Mouse (Mus musculus): ENCODE data around the gene Lrrc2. TPM values are rescaled to one million over a fixed set of nuclear protein-coding genes. Genes with fewer than 3 reads are reported as not detected.

The Lrrc2 gene
- polyA plus RNA-seq, 2 experiments, result 0.04 to 0.08 TPM

DNA sequence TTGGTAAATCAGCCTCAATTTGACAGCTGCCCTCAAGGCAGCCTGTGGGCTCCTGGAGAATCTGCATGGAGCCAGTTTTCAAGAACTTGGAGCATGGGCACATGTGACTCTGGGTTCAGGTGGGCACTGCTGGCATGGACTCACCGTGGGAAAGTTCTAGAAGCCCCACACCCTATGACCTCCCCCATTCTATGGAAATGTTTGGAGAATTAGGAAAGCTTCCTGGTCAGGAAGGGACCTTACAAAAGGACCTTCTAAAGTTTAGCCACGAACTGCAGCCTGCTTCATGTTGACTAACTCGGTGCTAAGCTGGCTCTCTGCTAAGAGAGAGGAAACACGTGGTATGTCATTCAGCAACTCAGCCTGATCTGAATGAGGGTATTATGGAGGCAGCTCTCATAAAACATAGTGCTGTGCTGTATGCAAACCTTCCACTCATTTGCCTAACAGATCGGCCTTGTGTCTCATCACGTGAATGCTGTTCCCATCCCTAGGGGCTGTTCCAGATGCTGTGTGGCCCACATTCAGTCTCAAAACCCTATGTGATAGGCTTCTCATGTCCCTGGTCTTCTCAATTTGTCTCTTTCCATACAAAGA, 41.9 kb upstream of the Lrrc2 start:
- H3K36me3 ChIP-seq (ENCODE audit: control insufficient read depth, insufficient read depth, low read length), result no peaks in the 10 kb centered on the region
- no peaks in the 10 kb centered on the region for H3K9me3 ChIP-seq (ENCODE audit: control insufficient read depth, low read length)
- no peaks in the 10 kb centered on the region for H3K4me1 ChIP-seq (ENCODE audit: control insufficient read depth, insufficient read depth, low read length)
- H3K27me3 ChIP-seq (ENCODE audit: control insufficient read depth, insufficient read depth, low read length), result no peaks in the 10 kb centered on the region
- ATAC-seq (ENCODE audit: low FRiP score, low read depth) (no peak), DNase-seq (ENCODE audit: low spot score) (no peak)
- no peak overlapping the region for H3K4me2 ChIP-seq (replicated peaks; ENCODE audit: low read depth, low read length, severe bottlenecking)
- no peak overlapping the region for H3K4me3 ChIP-seq (replicated peaks; ENCODE audit: low read length)
- H3K9ac ChIP-seq (ENCODE audit: low read depth, low read length, severe bottlenecking), result no peak overlapping the region
- WGBS, result 80% methylated on average over 6 of the region's 6 CpGs
- TF ChIP-seq POLR2A (IDR thresholded peaks at IDR 0.05; ENCODE audit: borderline replicate concordance, extremely low read depth, insufficient read depth, insufficient read length), result no peak
- H3K27ac ChIP-seq (replicated peaks; ENCODE audit: low read depth, low read length), result no peak overlapping the region

- H3K36me3 ChIP-seq (ENCODE audit: control insufficient read depth, insufficient read depth, low read length), result no peaks in the 10 kb centered on the region
- no peak for DNase-seq (ENCODE audit: low spot score)
- 64% methylated on average over 21 of the region's 21 CpGs for WGBS
- H3K27ac ChIP-seq (replicated peaks; ENCODE audit: low read depth, low read length), result no peak overlapping the region
- no peaks in the 10 kb centered on the region for H3K9me3 ChIP-seq (ENCODE audit: control insufficient read depth, low read length)
- H3K9ac ChIP-seq (ENCODE audit: low read depth, low read length, severe bottlenecking), result no peak overlapping the region
- no peak overlapping the region for H3K4me2 ChIP-seq (replicated peaks; ENCODE audit: low read depth, low read length, severe bottlenecking)
- ATAC-seq (ENCODE audit: low FRiP score, low read depth), result no peak
- no peak for TF ChIP-seq POLR2A (IDR thresholded peaks at IDR 0.05; ENCODE audit: borderline replicate concordance, extremely low read depth, insufficient read depth, insufficient read length)
- no peaks in the 10 kb centered on the region for H3K4me1 ChIP-seq (ENCODE audit: control insufficient read depth, insufficient read depth, low read length)
- H3K4me3 ChIP-seq (replicated peaks; ENCODE audit: low read length), result no peak overlapping the region
- no peaks in the 10 kb centered on the region for H3K27me3 ChIP-seq (ENCODE audit: control insufficient read depth, insufficient read depth, low read length)
Measured at GRCm38 (mm10) chr9:110914631-110915236, 36.6 kb upstream of the Lrrc2 start.

DNA sequence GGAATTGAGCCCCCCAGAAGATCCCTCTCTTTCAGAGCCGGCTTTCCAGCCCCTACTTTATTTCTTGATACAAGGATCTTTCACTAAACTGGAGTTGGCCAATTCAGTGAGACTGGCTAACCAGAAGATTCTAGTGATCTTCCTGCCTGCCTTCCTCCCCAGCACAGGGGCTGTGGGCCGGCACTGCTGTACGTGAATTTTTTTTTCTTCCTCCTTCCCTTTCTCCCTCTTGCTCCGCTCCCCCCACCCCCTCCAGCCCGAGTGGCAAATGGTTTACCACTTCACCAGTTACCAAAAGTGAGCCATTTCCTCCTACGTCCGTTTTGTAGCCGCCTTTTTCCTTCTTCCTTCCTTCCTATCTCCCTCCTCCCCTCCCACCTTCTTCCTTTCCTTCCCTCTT, 35.9 kb upstream of the Lrrc2 start:
- no peaks in the 10 kb centered on the region for H3K27me3 ChIP-seq (ENCODE audit: control insufficient read depth, insufficient read depth, low read length)
- TF ChIP-seq POLR2A (IDR thresholded peaks at IDR 0.05; ENCODE audit: borderline replicate concordance, extremely low read depth, insufficient read depth, insufficient read length), result no peak
- no peak for ATAC-seq (ENCODE audit: low FRiP score, low read depth)
- no peak overlapping the region for H3K9ac ChIP-seq (ENCODE audit: low read depth, low read length, severe bottlenecking)
- no peak overlapping the region for H3K4me3 ChIP-seq (replicated peaks; ENCODE audit: low read length)
- H3K4me2 ChIP-seq (replicated peaks; ENCODE audit: low read depth, low read length, severe bottlenecking), result no peak overlapping the region
- H3K9me3 ChIP-seq (ENCODE audit: control insufficient read depth, low read length), result no peaks in the 10 kb centered on the region
- no peaks in the 10 kb centered on the region for H3K36me3 ChIP-seq (ENCODE audit: control insufficient read depth, insufficient read depth, low read length)
- H3K4me1 ChIP-seq (ENCODE audit: control insufficient read depth, insufficient read depth, low read length), result no peaks in the 10 kb centered on the region
- no peak overlapping the region for H3K27ac ChIP-seq (replicated peaks; ENCODE audit: low read depth, low read length)
- 66% methylated on average over 8 of the region's 8 CpGs for WGBS
- DNase-seq (ENCODE audit: low spot score), result no peak

- WGBS, result 90% methylated on average over 7 of the region's 7 CpGs
- no peak within 1 kb of the TSS for H3K4me3 ChIP-seq (replicated peaks; ENCODE audit: low read length)
- no peaks in the 10 kb centered on the region for H3K27me3 ChIP-seq (ENCODE audit: control insufficient read depth, insufficient read depth, low read length)
- H3K4me1 ChIP-seq (ENCODE audit: control insufficient read depth, insufficient read depth, low read length), result no peaks in the 10 kb centered on the region
- ATAC-seq (ENCODE audit: low FRiP score, low read depth) (no peak), DNase-seq (ENCODE audit: low spot score) (no peak)
- H3K36me3 ChIP-seq (ENCODE audit: control insufficient read depth, insufficient read depth, low read length), result no peaks in the 10 kb centered on the region
- H3K27ac ChIP-seq (replicated peaks; ENCODE audit: low read depth, low read length), result no peak within 1 kb of the TSS
- H3K9me3 ChIP-seq (ENCODE audit: control insufficient read depth, low read length), result no peaks in the 10 kb centered on the region
- no peak within 1 kb of the TSS for H3K4me2 ChIP-seq (replicated peaks; ENCODE audit: low read depth, low read length, severe bottlenecking)
- no peak within 1 kb of the TSS for H3K9ac ChIP-seq (ENCODE audit: low read depth, low read length, severe bottlenecking)
- no peak for TF ChIP-seq POLR2A (IDR thresholded peaks at IDR 0.05; ENCODE audit: borderline replicate concordance, extremely low read depth, insufficient read depth, insufficient read length)
Measured at GRCm38 (mm10) chr9:110916786-110917185, 34.6 kb upstream of the Lrrc2 start, which contains the start of gene Fam240a. TSS of gene Fam240a (minus strand) at chr9:110916861.

DNA sequence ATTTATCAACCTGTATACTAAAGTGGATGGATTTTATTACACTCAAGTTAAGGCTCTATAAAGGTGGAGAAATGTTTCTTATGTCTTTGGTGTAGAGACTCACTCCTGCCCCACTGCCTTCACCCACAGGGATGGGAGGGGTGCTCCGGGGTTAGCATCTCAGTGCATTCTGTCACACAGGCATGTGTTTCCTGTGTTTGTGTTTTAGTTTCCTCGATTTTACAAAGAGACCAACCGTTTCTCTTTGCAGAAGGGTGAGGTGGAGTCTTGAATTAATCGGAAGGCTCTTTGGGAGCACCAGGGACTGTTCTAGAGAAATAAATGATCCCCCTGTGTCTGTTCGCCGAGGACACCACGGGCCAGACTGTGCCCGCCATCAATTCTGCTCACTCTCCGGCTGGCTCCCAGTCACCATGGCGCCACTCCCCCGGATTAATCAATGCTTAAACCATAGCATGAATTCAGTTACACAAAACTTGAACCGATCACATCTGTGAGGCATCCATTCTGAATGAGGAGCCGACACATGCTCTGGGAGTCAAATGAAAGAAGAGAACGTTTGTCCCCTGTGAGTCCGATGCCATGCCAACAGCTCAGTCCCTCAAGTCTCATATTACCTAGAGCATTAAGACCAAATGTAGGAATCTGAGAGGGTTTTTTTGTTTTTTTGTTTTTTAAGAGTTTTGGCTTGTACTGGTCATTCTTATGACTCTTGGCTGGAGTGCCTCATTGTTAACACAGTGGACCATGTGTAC, 30.5 kb upstream of the Lrrc2 start:
- Histone ChIP-seq H3K36me3 (ENCODE audit: control insufficient read depth, insufficient read depth, low read length) (no peaks in the 10 kb centered on the region), H3K4me1 (ENCODE audit: control insufficient read depth, insufficient read depth, low read length) (no peaks in the 10 kb centered on the region), H3K4me2 (replicated peaks; ENCODE audit: low read depth, low read length, severe bottlenecking) (no peak overlapping the region), H3K9me3 (ENCODE audit: control insufficient read depth, low read length) (no peaks in the 10 kb centered on the region), H3K9ac (ENCODE audit: low read depth, low read length, severe bottlenecking) (no peak overlapping the region), H3K4me3 (replicated peaks; ENCODE audit: low read length) (no peak overlapping the region), H3K27me3 (ENCODE audit: control insufficient read depth, insufficient read depth, low read length) (no peaks in the 10 kb centered on the region), H3K27ac (replicated peaks; ENCODE audit: low read depth, low read length) (no peak overlapping the region)
- no peak for TF ChIP-seq POLR2A (IDR thresholded peaks at IDR 0.05; ENCODE audit: borderline replicate concordance, extremely low read depth, insufficient read depth, insufficient read length)
- ATAC-seq (ENCODE audit: low FRiP score, low read depth), result no peak; the same call in 1 of the 2 replicates
- no peak for DNase-seq (ENCODE audit: low spot score)
- WGBS, result 64% methylated on average over 15 of the region's 15 CpGs

Measured in limb, embryonic 14.5 days (tissue).